Mouse (Mus musculus) T-helper 1 cell (primary cell): ENCODE results near the gene Sptssb.

Source experiments
- in situ Hi-C: fragments of 300-600 bp; cut with MboI, MseI; formaldehyde crosslinking; loops from one replicate; pipeline ENCODE4 v1.15.1; 2025; ENCODE audit warnings: high pct_unique_total_duplicates

The Sptssb gene

DNA sequence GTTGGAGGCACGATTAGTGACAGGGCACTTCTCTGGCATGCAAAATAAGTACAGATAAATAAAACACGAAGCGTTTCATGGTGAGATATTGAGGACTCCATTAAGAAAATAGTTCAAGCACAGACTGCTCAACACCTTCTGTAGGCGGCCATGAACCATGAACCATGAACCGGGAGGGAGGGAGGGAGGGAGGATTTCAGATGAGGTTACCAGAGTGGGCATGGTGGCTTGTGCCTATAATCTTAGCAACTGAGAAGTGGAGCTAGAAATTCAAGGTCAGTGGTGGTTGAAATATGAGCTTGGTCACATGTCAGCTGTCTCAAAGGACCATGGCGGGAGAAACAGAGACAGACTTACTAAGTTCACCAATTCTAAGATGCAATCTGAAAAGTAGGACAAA, 20.3 kb downstream of the Sptssb start:
- in situ Hi-C loops: no loop called here

DNA sequence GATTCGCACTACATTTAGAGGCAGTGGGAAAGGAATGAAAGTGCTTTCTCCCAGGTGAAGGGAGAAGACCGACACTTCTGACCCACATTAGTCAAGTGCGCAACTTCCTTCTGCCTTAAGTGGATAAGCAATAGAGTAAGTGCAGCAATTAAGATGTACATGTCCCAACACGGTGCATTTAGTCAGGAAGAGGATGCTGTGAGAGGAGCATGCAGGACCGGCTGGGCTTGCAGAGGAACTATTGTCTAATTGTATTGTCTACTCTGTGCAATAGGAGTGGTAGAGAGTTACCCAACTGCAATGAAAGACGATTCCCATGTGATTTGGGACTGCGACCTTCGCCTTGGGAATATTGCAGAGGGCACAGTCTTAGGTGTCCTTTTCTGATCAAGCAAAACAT, 30.2 kb downstream of the Sptssb start:
- in situ Hi-C loops: no loop called here

DNA sequence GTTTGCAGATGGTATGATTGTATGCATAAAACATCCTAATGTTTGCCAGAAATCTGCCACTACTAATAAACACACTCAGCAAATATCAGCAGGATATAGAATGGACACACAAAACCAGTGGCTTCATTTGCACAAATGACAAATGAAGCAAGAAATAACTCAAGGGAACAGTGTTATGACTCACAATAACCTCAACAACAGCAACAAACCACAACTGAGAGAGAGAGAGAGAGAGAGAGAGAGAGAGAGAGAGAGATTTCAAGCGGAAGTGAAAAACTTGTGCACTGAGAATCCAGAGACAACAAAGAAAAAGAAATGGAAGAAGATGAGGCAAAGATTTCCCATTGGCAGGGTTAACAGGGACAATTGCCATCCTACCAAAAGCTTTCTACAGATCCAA, 35.2 kb downstream of the Sptssb start:
- in situ Hi-C loops: no loop called here

DNA sequence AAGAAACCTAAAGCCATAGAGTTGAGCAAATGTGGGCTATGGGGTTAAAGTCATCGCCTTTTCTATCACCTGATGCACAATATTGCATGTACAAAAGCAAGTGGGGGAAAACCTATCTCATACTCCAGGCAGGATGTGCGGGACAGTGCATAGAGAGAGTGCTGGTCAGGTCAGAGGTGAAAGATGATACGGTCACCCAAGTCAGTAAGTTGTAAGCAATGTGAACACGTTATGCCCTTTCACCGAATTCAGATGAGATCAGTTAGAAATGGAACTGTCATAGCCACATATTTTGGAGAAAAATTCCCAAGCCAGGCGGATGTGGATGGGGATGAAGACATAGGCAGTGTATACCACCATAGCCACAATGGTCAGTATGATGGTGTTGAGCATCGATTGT, 39.1 kb downstream of the Sptssb start:
- in situ Hi-C loops: no loop called here

DNA sequence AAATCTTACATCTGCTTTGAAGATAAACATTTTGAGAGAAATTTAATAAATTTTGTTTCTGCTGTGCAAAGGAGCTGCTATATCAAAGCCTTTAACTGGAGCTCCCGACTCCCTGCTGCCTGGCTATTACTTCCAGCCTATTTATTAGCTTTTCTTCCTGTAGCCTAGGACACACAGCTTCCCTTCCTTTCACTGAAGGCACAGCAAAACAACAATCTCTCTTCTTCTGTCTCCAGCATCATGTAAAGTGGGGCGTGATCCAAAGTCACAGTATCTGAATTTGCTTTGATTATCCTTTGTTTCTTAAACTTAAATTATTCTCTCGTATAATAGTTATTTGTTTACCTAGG, 39.9 kb downstream of the Sptssb start:
- in situ Hi-C loops: no loop called here

DNA sequence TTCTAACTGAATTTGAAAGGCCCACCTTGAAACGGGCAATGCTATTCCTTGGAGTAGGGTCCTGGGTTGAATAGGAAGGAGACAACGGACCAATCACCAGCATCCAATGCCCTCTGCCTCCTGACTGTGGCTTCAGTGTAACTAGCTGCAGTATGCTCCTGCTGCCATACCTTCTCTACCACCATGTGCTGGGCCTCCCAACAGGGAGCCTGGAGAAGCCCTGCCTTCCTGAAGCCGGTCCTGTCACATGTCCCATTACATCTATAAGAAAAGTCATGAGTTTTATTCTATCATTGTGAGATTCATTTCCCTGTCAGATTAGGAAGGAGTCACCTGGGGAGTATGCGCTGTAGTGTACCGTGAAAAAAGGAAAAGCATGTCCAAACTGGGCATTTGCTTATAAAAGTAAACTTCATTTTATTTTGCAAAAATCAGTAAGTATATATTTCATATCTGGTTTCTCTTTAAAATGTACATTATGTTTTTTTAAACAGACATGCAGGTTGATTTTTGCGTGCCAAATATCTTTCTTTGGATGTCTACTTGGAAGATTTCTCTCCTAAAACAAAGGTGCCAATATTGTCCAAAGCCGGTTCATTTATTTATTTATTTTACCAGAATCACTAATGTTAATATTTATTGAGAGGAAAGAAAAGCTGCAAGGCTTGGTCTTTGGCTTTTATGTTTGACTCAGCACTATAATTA, 40.4 kb downstream of the Sptssb start:
- in situ Hi-C loops: no loop called here

DNA sequence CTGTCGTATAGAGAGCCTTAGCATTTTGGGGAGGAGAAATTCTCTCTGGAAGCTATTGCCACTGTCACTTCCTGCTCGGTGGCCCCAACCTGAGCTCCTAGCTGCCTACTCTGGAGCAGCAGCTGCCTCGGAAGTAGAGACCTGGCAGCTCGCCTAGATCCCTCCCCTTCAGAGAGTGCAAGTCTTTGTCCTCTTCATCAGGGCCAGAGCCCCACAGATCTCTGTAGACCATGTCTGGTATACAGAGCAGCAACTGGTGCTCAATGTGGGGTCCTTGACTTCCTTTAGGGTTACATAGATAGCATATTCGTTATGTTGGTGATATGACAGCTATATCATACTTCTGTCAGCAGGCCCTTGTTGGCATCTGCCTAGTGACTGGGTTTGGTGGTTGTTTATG, 41.3 kb downstream of the Sptssb start:
- in situ Hi-C loops: no loop called here

DNA sequence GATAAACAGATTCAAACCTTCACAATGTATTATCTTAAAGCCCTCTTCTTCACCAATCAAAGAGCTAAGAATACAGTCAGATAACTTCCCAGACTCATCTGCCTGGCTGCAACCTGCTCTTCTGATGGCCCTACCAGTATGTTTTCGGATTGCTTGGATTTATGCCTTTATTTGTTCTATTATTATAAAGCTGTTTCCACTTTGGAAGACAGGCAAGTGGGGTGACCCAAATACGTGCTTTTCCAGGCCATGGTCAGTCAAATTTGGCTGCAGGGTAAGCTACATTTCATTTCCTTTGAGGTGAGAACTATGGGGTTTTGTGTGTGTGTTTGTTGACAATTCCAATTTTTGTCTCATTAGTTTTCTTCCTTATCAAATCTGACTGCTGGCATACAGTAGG, 43.2 kb downstream of the Sptssb start:
- in situ Hi-C loops: no loop called here

DNA sequence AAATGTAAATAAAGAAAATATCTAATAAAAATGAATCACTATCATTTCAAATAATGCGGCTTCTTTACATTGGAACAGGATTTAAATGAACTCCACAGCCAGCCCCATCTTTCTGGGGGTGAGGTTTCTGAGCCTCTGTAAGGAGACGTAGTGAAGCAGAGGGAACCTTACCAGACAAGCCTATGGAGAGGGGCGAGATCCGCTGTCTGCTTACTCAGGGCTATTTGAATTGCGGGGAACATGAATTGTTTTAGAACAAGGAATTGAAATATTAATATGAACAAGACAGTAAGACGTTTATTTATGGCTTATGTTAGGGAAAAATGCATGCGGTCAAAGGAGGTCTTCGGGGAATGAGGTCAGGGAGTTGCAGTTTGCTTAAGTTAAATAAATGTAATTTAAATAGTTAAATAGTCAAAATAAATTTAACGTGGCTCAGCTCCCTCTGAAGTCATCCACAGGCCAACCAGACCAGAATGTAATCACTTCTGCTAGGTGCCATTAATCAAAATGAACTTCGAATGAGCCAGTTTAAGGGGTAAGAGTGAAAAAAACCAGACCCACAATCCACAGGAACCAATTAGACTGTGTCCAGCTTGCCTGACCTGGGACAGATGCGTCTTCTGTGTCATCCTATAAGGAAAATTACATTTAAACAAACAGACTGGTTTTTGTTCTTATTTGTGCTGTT, 46.6 kb downstream of the Sptssb start:
- in situ Hi-C loops: no loop called here

DNA sequence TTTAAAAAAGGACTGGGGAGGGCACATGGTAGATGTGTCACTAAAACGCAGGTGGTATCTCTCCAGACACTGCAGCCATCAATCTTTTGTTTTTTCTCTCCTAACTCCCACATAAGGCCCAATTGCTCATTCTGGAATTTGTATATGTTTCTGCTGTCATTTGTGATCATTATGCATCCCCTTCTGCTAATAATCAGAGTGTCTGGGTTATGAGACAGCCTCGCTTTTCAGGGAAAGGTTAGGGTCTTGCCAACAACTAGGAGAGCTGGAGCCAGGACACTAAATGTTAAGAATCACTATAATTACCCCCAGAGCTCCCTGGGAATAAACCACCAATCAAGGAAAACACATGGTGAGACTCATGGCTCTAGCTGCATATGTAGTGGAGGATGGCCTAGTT, 47.3 kb downstream of the Sptssb start:
- in situ Hi-C loops: no loop called here

DNA sequence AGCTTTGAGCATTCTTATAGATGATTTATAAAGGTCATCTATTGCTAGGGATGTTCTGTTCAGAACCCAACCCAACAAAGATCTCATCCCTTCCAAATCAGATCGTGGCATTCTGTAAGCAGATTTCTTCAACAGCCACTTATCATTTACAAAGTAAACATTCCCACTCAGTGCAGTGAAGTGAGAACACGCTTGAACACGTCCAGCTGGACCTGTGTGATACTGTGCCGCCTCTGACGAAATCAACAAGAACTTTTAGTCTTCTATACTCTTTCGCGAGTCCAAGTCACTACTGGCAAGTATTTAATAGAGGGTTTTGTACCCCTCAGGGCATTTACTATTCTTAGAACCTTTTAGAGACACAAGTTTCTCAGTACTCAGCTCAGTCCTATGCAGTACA, 51.3 kb downstream of the Sptssb start:
- in situ Hi-C loops: no loop called here

DNA sequence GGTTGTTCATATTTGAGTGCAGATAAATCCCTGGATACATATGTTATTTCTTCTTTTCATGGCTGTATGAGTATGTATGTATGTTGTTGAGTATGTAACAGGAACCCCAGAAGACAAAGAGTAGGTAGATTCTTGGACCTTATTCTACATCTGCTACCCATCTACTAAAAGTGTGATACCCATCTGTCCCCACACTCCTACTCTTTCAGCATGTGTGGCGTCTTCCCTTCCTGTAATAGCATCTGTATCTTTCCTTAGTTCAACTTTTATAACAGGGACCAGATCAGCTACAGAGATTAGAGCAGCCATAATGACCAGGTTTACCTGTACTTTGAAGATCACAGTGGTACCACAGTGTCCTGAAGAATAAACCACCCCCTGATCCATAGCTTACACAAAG, 56.6 kb downstream of the Sptssb start:
- in situ Hi-C loops: no loop called here

DNA sequence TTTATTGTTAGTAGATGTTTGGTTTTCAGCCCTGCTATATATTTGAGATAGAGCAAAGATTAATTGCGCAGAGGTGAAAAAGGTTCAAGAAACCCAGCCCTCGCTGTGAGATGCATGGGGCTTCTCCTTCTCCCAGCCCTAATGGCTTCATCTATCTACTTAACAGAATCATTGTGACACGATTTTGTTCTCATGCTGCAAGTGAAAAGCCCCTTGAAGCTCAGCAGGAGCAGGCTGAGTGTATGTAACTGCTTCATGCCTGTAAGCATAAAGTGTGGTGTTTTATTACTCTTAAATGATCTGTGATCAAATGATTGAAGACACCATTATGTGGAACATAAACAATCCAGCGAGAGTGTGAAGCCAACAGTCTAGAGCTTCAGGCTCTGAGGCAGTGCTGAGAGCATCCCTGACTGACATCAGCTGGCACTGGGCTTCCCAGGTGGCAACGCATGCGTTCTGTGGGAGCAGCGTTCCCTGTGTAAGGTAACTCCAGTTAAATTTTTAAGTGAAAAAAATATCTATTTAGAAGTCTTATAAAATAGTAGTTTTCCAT, 58.8 kb downstream of the Sptssb start:
- in situ Hi-C loops: no loop called here

DNA sequence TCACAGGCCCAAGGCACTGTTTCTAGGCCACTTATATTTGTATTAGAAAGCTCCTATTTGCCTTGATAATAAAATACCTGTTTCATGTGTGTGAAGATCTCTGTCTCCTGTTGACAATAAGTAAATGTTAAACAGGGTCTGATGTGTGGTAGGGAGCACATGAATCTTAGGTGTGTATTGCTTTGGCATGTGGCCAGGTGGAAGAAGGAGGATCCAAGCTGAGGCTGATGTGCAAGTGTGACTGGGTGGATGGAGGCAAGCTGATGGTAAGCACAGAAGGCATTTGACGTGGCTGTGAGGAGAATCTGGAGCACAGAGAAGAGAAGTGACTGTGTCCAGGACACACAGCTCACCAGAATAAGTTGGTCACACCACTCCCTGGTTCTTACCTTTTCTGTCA, 60.6 kb downstream of the Sptssb start:
- in situ Hi-C loops: no loop called here

DNA sequence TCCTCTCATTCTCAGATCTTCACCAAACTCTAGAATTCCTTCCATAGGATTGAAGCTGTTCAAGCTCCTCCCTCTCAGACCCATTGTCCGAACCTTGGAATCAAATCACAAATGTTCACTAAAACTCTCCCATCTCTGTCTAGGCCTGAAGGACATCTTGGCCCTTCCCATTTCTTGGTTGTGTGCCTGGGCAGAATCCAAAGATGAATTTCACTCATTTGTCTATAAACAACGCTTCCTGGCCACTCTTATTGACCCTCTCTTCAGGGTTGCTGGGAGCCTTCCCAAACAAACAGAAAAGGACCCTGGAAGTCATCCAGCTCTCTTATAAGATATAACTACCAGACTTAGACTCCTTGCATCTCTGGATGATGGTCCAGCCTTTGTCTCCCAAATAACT, 61.8 kb downstream of the Sptssb start:
- in situ Hi-C loops: no loop called here

DNA sequence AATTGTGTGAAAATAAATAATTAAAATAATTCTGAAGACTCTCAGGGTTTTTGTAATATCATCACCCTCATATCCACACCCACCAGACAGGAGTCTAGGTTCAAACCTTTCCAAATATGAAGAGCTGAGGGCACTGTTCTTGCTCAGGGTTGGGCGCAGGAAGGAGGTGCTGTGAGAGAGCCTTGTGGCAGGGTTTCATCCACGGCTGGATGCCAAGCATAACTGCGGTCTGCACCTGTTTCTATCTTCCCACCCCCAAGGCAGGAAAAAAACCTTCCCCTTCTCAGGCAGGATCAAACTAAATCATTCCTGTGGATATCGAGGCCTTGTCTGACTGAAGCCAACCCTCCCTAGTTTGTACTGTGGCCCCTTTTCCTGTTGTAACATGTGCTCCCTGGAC, 62.2 kb downstream of the Sptssb start:
- in situ Hi-C loops: no loop called here

DNA sequence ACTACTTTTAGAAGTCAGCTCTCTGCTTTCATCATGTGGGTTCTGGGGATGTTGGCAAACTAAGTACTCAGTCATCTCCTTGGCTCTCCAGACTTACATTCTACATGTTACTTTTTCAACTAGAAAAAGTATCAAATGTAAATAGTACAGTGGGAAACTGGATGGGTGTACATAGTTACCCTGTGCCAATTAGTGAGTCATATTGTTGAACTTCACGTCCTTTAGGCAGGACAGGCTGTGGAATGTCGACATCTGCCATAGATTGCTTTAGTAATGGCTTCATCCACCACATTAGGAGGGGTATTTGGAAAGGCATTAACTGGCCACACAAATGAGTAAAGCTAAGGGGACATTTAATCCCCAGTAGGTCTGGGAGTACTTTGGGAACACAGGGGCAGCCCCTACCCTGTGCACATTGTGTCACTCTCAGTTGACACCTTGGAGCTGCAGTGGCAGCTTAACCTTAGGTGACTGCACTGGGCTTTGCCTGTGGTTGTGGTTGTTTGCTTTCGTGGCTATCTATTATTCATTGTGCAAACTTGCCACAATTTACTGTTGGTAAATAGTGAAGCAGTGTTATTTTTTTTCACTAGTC, 66.8 kb downstream of the Sptssb start:
- in situ Hi-C loops: no loop called here

DNA sequence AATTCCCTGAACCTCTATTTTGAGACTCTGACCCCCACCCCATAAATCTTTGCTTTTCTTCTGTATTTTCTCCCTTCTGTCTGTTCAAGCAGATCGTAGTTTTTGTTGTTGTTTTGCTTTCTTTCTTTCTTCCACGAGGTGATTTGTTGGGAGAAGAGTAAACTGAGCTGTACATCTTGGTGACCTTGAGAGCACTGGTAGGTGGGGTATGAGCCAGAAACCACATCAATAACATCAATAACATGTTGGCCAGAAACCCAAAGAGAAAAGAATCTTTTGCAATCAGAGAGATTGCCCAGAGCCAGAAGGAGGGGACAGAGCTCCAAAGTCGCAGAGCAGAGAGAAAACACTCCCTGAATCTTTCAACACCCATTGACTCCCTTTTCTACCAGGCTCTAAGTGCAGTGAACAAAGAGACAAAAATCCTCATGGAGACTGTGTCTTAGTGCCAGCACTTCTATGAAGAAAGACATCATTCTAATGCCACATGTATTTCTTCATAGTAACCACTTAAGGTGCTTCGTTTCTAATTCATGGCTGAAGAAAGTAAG, 80.4 kb downstream of the Sptssb start:
- in situ Hi-C loops: no loop called here

DNA sequence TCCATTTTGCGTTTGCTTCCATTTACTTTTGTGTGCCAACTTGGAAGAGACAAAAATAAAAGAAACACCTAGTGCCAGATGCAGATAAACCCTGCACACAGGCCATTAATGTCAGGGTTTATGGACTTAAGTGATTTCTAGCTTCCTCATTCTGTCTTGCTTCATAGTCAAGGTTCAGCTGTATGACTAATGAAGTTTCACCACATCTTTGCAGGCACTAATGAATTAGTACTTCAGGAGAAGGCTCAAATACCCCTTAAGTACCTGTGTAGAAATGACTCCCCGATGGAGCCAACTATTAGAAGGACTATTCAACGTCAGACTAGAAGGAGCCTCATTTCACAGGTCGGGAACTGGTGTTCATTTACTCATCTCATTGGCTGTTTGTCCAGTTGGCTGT, 86.4 kb downstream of the Sptssb start:
- in situ Hi-C loops: no loop called here
